Mouse (Mus musculus): Measurements from ENCODE around the gene Nfkb1.
A peak's percentile ranks its signal among the peaks of the same experiment; 100 is the strongest.

Gene Nfkb1

GRCm38 (mm10) chr3:135628706-135629169 is 62.6 kb downstream of the Nfkb1 start:
- peak; percentile 41 to 49 for DNase-seq

- DNase-seq: no peak
Observed at GRCm38 (mm10) chr3:135628000-135628705, 63.2 kb downstream of the Nfkb1 start.

GRCm38 (mm10) chr3:135625290-135625689 is 66.1 kb downstream of the Nfkb1 start:
- no peak for DNase-seq

- no peak for DNase-seq
Observed at GRCm38 (mm10) chr3:135616730-135617129, 74.6 kb downstream of the Nfkb1 start.

GRCm38 (mm10) chr3:135614376-135614775 is 77.0 kb downstream of the Nfkb1 start:
- DNase-seq: no peak

- no peak for DNase-seq
Observed at GRCm38 (mm10) chr3:135610221-135610620, 81.1 kb downstream of the Nfkb1 start.

GRCm38 (mm10) chr3:135607660-135608473 is 83.5 kb downstream of the Nfkb1 start:
- DNase-seq: peak; percentile 53 to 60

GRCm38 (mm10) chr3:135607021-135607420 is 84.3 kb downstream of the Nfkb1 start:
- no peak for DNase-seq

- DNase-seq: no peak
Observed at GRCm38 (mm10) chr3:135606592-135606991, 84.8 kb downstream of the Nfkb1 start.

- no peak for DNase-seq
Observed at GRCm38 (mm10) chr3:135605474-135605873, 85.9 kb downstream of the Nfkb1 start.

GRCm38 (mm10) chr3:135604626-135605417 is 86.5 kb downstream of the Nfkb1 start:
- DNase-seq: no peak

- no peak for DNase-seq
Observed at GRCm38 (mm10) chr3:135602731-135603130, 88.6 kb downstream of the Nfkb1 start.

- DNase-seq: no peak
Observed at GRCm38 (mm10) chr3:135598355-135598754, 93.0 kb downstream of the Nfkb1 start.

GRCm38 (mm10) chr3:135597014-135597413 is 94.3 kb downstream of the Nfkb1 start:
- no peak for DNase-seq

GRCm38 (mm10) chr3:135594238-135594917 is 97.0 kb downstream of the Nfkb1 start:
- DNase-seq: peak in 1 of 2 experiments; percentile 43

- DNase-seq: no peak
Observed at GRCm38 (mm10) chr3:135592011-135592410, 99.3 kb downstream of the Nfkb1 start.

GRCm38 (mm10) chr3:135591376-135591775 is 100.0 kb downstream of the Nfkb1 start:
- no peak for DNase-seq

- DNase-seq: no peak
Observed at GRCm38 (mm10) chr3:135590471-135590870, 100.9 kb downstream of the Nfkb1 start.

- no peak for DNase-seq
Observed at GRCm38 (mm10) chr3:135586471-135586880, 104.9 kb downstream of the Nfkb1 start.

- DNase-seq: no peak
Observed at GRCm38 (mm10) chr3:135586060-135586459, 105.3 kb downstream of the Nfkb1 start.

GRCm38 (mm10) chr3:135585482-135585881 is 105.9 kb downstream of the Nfkb1 start:
- no peak for DNase-seq

- DNase-seq: no peak
Observed at GRCm38 (mm10) chr3:135582246-135582645, 109.1 kb downstream of the Nfkb1 start.

Measured in spleen, adult 18-20 months (tissue).